Mouse (Mus musculus) cerebellum, postnatal 36 days (tissue): ENCODE measurements at regions not wholly inside any gene's neighbourhood (a gene's known extent, or its start where the extent isn't known, plus 50 kb on each side); places are given as distances from the start of the nearest gene placed in this dataset.
"Not testable (repeated sequence)": the region's sequence is repeated elsewhere in the genome, so short reads cannot be mapped to it uniquely, and the experiment has no call there.

Experiments used
- DNase-seq, 2 experiments: peaks; one replicate each; pipeline ENCODE4 v3.0.0; 2021 to 2022; ENCODE audit warnings: mixed read lengths in 2 of 2

GRCm38 (mm10) chr8:55347851-55348250, 393.2 kb downstream of the Gpm6a start:
- DNase-seq: not testable (repeated sequence)

DNA sequence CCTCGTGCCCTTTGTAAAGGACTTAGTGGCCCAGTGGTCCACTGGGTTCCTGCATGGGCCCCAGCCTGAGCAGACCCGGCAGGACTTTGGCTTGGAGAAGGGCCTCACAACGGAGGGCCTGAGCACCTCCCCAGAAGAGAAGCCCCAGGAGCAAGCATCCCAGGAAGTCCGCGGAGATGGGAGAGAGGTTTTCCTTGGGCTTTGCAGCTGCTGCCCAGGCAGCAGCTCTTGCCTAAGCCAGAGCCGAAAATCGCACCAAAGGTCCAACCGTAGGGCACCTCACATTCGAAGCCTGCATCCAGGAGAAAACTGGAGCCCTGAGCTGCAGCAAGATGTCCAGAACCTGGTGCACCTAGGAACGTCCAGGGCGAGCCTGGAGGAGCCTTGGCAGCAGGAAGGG, 405.2 kb downstream of the Gpm6a start:
- peak in 1 of 2 experiments; percentile 7 for DNase-seq

DNA sequence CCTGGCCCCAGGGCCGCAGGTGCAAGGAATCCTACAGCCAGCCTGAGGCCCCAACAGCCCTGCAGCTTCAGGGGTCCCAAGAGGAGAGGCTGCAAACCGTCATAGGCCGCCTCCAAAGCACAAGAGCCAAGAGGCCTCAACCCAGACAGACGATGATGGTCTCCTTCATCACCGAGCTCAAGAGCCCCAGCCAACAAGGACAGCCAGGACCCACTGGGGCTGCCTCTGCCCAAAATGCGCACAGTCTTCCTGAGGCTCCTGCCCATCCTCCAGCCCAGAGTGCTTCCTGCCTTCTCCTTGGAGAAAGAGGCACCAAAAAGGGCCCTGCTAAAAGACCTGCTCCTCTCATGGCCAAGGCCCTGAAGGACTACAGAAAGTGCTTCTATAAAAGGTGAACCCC, 412.8 kb downstream of the Gpm6a start:
- not testable (repeated sequence) for DNase-seq

GRCm38 (mm10) chr8:55397046-55397445, 442.4 kb downstream of the Gpm6a start:
- DNase-seq: no peak

- DNase-seq: no peak
Measured at GRCm38 (mm10) chr8:55398331-55398730, 443.7 kb downstream of the Gpm6a start.

- DNase-seq: no peak
Measured at GRCm38 (mm10) chr8:55400412-55400811, 445.8 kb downstream of the Gpm6a start.

DNA sequence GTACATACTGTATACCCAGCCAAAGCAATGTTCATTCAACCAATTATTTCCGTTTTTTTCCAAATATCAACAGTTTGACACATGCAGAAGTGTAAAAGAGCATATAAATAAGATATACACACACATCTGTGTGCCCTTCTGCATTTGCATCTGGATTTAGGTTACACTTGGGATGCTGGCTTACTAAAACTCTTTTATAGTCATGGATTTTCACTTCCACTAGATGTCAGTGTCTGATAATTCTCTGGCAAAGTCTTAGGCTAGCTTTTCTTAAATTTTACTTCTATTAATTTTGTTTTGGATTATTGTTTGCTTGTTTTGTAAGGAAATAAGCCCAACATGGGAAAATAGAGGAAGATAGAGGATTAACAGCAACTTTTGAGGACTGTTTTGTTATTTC, 452.3 kb downstream of the Gpm6a start:
- not testable (repeated sequence) for DNase-seq
